Mouse (Mus musculus) forelimb bud, embryonic 11.5 days (tissue): Measurements from ENCODE around the gene Dnajb12.

Source experiments
- DNase-seq: peaks from one replicate; pipeline ENCODE4 v3.0.0-alpha.2; 2012; ENCODE audit warnings: low read depth, low spot score

Dnajb12 gene

GRCm38 (mm10) chr10:59896911-59897331 is 17.6 kb downstream of the Dnajb12 start:
- DNase-seq: no peak

DNA sequence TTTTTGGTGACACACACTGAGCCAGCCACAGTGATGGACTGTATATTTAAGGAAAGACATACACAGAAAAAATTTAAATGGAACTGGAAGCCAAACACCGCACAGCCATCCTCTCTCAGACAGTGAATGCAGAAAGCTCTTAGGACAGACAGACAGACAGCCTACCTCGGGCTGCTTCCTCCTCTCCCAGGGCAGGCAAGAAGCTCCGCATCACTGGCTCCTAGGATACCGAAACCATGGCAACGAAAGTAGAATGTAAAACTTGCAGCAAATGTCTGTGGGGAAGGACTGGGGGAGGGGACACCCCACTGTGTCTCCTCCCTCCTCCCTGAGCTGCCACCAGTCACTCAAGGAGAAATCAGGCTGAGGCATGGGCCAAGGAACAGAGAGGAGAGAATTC is 18.2 kb downstream of the Dnajb12 start:
- no peak for DNase-seq

DNA sequence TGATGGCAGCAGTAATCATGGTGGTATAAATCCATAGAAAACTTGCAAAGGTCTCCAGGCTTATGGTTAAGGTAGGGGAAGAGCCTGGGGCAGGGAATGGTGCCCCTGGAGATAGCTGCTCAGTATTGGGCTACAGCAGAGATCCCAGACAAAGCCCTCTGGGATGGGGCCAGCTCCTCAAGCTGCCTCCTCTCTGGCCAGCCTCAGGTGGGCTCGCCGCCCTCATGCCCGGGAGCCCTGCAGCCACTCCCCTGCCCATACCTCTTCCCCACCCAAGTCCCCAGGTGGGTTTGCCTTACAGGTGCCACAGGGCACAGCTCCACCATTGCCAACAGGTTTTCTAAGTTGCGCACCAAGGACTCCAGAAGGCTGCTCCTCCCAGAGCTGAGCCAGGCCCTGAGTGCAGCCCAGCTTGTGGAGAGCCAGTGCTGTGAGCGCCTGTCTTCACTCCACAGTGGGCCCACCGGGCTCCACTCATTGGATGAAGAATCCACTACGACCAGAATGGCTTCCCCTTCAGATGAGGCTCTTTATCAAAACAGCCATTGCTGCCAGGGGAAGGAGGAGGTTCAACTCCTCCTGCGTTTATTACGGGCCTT is 18.9 kb downstream of the Dnajb12 start:
- no peak for DNase-seq

DNA sequence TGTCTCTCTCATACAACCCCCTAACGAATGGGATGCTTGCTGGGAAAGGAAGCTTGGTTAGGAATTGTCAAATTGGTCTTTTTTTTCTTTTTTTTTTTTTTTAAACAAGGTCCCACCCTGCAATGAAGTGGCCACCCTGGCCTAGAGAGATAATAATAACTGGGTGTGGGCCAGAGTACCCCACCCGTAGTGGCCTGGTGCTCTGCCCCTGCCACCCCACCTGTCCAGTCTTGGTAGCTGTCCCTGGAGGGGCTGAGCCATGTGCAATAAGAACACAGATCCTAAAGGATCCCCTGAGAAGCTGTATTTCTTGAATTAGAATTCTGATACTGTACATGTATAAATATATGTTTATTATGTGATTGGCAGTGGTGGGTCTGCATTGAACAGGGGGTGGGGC is 19.6 kb downstream of the Dnajb12 start:
- no peak for DNase-seq

DNA sequence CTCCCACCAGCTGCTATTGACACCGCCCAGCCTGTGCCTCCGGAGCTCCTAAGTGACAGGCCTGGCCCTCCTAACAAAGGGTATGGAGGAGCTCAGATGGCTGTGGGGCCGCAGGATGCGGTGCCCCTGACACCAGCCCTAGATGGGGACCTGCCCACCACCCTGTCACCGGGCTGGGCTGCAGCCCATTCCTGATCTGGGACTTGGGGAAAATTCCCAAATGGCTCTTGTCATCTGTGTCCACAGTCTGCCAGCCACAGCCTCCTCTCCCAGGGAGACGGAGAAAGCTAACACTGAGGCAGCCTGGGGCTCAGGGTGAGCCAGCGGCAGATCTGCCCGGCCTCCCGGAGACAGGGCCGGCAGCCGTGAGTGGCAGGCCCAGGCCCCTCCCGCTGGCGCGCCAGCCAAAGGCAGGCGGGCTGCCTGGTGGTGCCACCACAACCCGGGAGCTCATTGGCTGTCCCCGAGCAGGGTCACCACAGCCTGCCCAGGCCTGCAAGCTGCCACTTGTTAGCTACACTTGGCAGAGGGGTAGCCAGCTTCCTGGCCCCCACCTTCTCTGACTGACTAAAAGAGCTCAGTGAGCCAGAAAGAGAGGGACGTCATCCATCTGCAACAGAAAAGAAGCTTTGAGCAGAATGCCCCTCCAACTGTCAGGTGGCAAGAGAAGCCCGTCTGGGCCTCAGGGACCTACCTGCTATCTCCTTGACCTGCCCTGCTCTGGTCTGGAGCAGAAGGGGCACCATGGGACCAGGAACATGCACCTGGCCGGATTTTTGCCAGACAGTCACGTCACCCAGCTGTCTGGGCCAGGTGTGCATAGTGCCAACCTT is 20.2 kb downstream of the Dnajb12 start:
- DNase-seq: peak; percentile 85

- no peak for DNase-seq
Observed at GRCm38 (mm10) chr10:59900174-59900435, 20.7 kb downstream of the Dnajb12 start.

GRCm38 (mm10) chr10:59900939-59901338 is 21.6 kb downstream of the Dnajb12 start:
- no peak for DNase-seq

DNA sequence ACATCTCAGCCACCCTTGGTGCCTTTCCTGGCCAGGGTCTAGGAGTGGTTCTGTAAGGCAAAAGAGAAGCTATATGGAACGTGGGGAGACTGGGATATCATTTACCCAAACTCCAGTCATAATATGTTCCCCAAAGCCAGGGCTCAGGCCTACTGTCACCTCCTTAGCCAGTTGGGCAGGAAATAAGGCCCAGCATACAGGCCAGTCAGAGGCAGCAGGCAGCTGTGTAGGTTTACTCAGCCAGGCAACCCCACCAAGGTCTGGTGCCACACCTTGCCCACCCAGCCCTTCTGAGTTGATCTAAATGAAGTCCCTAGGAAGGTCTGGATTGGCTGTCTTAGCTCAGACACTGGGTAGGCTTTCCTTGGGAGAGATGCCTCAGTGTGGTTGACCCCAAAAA is 22.1 kb downstream of the Dnajb12 start:
- no peak for DNase-seq

DNA sequence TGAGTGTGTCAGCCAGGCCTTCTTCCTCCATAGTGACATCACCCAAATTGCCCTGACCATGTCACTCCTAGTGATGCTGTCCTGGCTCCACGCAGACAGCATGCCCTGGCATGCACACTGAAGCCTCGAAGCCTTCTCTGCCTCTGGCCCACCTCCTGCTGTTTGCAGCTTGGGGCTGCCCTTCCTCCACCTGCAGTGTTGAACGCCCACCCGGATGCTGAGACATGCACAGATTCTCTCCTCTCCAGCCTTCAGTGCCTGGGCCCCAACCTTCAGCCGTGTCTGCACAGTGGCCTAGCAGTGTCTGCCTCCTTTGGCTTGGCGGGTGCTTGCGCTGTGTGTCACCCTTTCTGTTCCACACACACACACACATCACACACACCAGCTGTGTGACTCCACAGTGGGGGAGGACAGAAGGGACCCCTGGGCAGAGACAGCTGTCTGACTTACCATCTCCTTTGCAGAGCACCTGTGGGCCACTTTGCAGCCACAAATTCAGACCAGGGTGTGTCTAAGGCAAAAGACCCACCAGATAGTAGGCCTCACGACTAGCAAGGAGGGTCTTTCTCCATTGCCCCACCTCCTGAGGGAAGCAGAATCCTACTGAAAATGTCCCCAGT is 22.7 kb downstream of the Dnajb12 start:
- no peak for DNase-seq

- no peak for DNase-seq
Observed at GRCm38 (mm10) chr10:59902606-59902990, 23.2 kb downstream of the Dnajb12 start.

DNA sequence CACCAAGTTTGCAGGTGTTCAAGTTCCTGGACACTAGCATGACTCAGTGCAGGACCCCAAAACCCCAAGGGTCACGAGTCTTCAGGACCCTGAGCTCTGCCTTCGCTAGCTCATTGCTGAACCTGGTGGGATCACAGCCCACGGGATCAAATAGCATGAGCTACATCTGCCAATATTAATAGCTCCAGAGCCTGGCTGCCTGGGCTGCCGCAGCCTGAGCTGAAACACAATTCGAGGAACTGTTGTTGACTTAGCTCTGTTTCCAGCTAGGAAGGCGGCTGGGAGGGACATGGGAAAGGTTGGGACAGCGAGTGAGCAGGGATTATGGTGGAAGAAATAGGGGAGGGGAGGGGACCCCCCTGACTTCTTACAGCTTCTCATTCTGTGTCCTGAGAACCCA is 23.8 kb downstream of the Dnajb12 start:
- no peak for DNase-seq

DNA sequence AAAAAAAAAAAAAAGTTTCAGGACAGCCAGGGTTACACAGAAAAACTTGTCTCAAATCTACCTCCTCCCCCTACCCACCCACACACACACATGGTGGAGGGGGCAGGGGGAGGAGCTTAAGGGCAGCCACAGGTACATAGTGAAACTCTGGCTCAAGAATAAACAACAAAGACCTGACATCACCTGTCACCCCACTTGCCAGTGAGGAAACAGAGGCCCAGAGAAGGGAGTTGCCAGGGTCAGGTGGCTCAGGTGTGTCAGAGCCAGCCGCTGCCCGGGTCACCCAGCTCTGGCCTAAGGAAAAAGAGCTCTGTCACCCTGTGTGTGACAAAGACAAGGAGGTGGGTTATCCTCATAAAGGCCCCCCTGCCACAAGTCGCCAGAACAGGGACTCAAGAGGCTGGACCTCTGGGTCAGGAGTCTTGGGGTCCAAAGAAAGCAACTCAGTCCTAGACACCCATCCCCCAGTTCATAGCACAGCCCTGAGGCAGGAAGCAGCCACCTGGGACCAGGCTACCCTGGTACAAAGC is 27.8 kb downstream of the Dnajb12 start:
- no peak for DNase-seq

DNA sequence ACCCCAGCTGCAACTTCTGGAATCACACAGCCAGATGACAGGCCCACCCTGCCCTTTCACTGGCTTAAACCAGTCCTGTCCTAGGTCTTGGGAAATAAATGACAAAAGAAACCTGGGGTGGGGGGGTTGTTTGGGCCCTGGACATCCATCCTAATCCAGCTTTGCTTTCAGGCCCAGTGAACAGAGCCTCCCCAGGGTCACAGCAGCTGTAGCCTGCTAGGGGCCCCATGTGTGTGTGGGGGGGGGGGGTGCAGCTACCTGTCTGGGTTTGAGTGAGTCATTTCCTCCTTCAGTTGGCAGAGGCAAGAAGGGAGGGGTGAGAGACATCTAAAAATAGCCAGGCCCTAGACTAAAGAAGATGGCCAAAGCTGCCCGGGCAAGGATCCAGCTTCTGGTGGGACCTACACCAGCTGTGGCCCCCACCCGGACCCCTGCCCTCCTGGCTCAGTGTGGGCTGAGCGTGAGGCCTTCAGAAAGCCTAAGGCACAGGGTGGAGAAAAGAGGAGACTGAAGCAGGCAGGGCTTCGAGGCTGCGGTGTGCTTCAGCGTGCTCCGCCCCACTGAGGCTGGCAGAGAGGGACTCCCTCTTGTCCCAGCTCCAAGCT is 28.4 kb downstream of the Dnajb12 start:
- DNase-seq: no peak

- DNase-seq: no peak
Observed at GRCm38 (mm10) chr10:59908776-59909315, 29.5 kb downstream of the Dnajb12 start.

DNA sequence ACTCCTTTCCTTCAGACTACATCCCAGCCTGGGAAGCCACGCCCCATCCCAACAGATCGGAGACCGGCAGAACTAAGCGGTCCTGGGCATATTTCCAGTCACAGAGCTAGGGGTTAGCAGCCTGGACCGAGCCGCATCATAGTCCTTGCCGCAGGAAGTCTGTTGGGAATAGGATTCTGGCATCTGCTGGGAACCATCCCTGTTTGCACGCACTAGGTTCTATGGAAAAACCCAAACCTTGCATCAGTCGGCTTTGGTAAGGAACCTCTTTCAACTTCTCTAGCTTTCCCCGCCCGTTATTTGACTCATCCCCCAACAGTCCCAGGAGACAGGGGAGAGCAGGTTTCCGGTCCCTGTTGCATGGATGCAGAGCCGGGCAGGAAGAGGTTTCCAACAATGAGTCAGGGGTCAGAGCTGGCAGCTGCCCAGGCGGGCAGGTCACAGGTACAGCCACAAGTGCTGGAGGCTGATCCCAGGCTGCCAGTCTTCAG is 30.0 kb downstream of the Dnajb12 start:
- DNase-seq: no peak

DNA sequence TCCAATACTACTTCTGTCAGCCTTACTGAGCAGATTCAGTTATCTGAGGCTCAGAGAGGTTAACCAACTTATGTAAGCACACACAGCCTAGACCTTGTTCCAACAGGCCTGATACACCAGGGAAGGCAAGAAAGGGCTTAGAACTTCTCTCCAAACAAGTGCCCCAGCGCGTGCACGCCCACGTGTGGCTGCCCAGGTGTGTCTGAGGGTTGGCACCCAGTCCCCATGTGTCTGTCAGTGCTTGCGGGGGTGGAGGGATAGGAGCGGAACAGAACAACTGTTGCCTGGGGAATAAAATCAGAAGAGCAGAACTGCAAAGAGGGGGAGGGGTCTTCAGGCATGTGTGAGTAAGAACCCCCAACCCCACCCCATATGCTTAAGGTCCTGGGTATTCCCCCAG is 31.7 kb downstream of the Dnajb12 start:
- DNase-seq: no peak

DNA sequence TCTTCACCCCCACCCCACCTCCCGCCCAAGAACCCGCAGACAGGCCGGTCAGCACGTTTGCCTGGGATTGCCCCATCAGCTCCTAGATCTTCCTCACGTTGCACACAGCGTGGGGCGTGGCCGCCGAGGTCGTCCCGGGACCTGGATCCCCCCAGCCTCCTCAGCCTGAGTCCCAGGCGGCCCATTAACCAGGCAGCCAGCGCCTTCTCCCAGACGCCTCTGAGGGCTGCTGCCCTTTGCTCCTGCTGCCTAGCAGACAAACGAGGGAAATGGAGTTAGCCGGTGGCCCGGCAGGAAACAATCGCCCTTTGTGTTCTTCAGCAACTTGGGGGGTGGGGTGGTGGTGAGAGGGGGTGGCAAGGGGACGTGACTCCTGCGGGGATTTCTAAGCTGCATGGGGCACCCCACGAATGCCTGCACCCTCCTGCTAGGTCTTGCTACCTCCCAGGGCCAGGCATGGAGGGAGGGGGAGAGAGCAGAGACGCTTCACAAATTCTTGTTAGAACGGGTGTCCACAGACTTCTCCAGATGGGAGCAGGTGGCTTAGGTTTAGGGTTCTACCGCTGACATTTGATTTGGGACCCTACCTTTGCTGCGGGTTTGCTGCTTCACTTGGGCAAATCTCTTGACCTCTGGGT is 32.3 kb downstream of the Dnajb12 start:
- DNase-seq: peak; percentile 69

- DNase-seq: no peak
Observed at GRCm38 (mm10) chr10:59915196-59915962, 36.0 kb downstream of the Dnajb12 start.

- no peak for DNase-seq
Observed at GRCm38 (mm10) chr10:59916159-59916558, 36.8 kb downstream of the Dnajb12 start.

GRCm38 (mm10) chr10:59916649-59917048 is 37.3 kb downstream of the Dnajb12 start:
- peak; percentile 86 for DNase-seq

DNA sequence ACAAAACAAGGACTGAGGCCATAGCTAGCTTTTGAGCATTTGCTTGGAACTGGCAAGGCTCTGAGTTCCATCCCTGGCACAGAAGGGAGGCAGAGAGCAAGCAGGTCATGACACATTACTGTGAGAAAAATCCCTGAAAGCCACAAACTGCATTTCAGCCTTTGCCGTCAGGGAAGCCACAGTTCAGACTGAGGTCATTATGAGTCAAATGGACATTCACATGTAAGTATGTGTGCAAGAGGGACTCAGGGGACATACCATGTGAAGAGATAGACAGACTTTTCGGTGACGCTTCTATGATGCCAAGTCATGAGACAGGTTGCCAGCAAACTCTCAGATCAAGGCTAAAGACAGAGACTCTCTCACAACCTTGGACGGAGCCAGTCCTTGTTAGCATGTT is 38.8 kb downstream of the Dnajb12 start:
- DNase-seq: no peak
